Mouse (Mus musculus): ENCODE measurements around the gene Speg. TPM values are rescaled to one million over a fixed set of nuclear protein-coding genes. Genes with fewer than 3 reads are reported as not detected.
A peak's percentile ranks its signal among the peaks of the same experiment; 100 is the strongest.

Gene Speg
- polyA plus RNA-seq, 1 experiment from 2014 or later, result 20.8 TPM

GRCm38 (mm10) chr1:75399755-75400492 is 24.8 kb downstream of the Speg start:
- Histone ChIP-seq H3K36me3 (ENCODE audit: control insufficient read depth, insufficient read depth, low read length) (peaks cover 12% of the 10 kb centered on the region), H3K4me2 (ENCODE audit: low read length) (peak overlapping the region; percentile 31), H3K4me3 (ENCODE audit: low read depth, low read length) (no peak overlapping the region), H3K9me3 (replicated peaks; ENCODE audit: control insufficient read depth, low read length, poor library complexity, severe bottlenecking) (no peaks in the 10 kb centered on the region), H3K27ac (ENCODE audit: low read length) (peak overlapping the region; percentile 55; the same call in 1 of the 2 replicates), H3K9ac (ENCODE audit: low read depth, low read length) (peak overlapping the region; percentile 56; the same call in 1 of the 2 replicates), H3K4me1 (ENCODE audit: control insufficient read depth, insufficient read depth, low read length) (peaks cover 17% of the 10 kb centered on the region), H3K27me3 (ENCODE audit: control insufficient read depth, insufficient read depth, low read depth, low read length) (no peaks in the 10 kb centered on the region)
- WGBS, result 7% methylated on average over 15 of the region's 15 CpGs
- ATAC-seq, result peak; percentile 70

DNA sequence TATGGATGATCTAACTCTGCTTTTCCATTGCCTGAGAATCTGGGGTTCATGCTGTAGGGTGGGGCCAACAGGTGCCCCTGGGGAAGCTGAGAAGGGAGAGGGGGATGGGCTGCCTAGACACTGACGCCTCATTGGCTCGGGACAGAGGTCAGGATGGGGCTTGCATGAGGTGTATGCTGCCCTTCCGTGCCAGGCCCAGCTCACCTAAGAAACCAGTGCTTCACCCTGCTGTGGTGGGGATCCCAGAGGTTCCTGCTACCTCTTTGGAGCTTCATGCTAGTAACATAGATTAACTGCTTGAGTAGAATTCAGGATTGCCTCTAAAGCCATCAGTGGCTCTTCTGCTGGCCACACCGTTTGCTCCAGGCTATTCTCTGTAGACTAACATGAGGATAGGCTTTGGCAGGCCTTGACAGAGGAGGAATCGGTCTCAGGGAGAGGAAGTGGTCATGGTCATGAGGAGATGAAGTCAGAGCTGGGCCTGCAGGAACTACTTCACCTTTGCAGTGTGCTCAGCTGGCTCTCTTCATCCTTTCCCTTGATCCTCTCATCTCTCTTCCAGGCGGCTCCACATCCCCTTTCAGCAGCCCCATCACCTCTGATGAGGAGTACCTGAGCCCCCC is 25.5 kb downstream of the Speg start:
- no peak overlapping the region for H3K4me3 ChIP-seq (ENCODE audit: low read depth, low read length)
- peaks cover 17% of the 10 kb centered on the region for H3K4me1 ChIP-seq (ENCODE audit: control insufficient read depth, insufficient read depth, low read length)
- H3K4me2 ChIP-seq (ENCODE audit: low read length), result no peak overlapping the region
- no peak for ATAC-seq
- no peaks in the 10 kb centered on the region for H3K27me3 ChIP-seq (ENCODE audit: control insufficient read depth, insufficient read depth, low read depth, low read length)
- 39% methylated on average over 6 of the region's 6 CpGs for WGBS
- H3K9ac ChIP-seq (ENCODE audit: low read depth, low read length), result no peak overlapping the region
- no peaks in the 10 kb centered on the region for H3K9me3 ChIP-seq (replicated peaks; ENCODE audit: control insufficient read depth, low read length, poor library complexity, severe bottlenecking)
- H3K27ac ChIP-seq (ENCODE audit: low read length), result no peak overlapping the region
- peaks cover 16% of the 10 kb centered on the region for H3K36me3 ChIP-seq (ENCODE audit: control insufficient read depth, insufficient read depth, low read length)

GRCm38 (mm10) chr1:75405547-75405946 is 30.4 kb downstream of the Speg start:
- Histone ChIP-seq H3K9ac (ENCODE audit: low read depth, low read length) (no peak overlapping the region), H3K9me3 (replicated peaks; ENCODE audit: control insufficient read depth, low read length, poor library complexity, severe bottlenecking) (no peaks in the 10 kb centered on the region), H3K4me3 (ENCODE audit: low read depth, low read length) (no peak overlapping the region), H3K27ac (ENCODE audit: low read length) (no peak overlapping the region), H3K4me1 (ENCODE audit: control insufficient read depth, insufficient read depth, low read length) (no peaks in the 10 kb centered on the region; the same call in 1 of the 2 replicates), H3K4me2 (ENCODE audit: low read length) (no peak overlapping the region), H3K36me3 (ENCODE audit: control insufficient read depth, insufficient read depth, low read length) (peaks cover 24% of the 10 kb centered on the region), H3K27me3 (ENCODE audit: control insufficient read depth, insufficient read depth, low read depth, low read length) (no peaks in the 10 kb centered on the region)
- ATAC-seq, result no peak
- 48% methylated on average over 3 of the region's 3 CpGs for WGBS

- Histone ChIP-seq H3K4me3 (ENCODE audit: low read depth, low read length) (no peak overlapping the region), H3K9me3 (replicated peaks; ENCODE audit: control insufficient read depth, low read length, poor library complexity, severe bottlenecking) (no peaks in the 10 kb centered on the region)
Measured at GRCm38 (mm10) chr1:75406173-75406572, 31.1 kb downstream of the Speg start.

GRCm38 (mm10) chr1:75407056-75407455 is 32.0 kb downstream of the Speg start:
- H3K9me3 ChIP-seq (replicated peaks; ENCODE audit: control insufficient read depth, low read length, poor library complexity, severe bottlenecking), result no peaks in the 10 kb centered on the region
- ATAC-seq, result no peak
- H3K27ac ChIP-seq (ENCODE audit: low read length), result no peak overlapping the region

More at GRCm38 (mm10) chr1:75406173-75406572, 31.1 kb downstream of the Speg start:
- Histone ChIP-seq H3K36me3 (ENCODE audit: control insufficient read depth, insufficient read depth, low read length) (peaks cover 23% of the 10 kb centered on the region), H3K4me2 (ENCODE audit: low read length) (no peak overlapping the region), H3K9ac (ENCODE audit: low read depth, low read length) (no peak overlapping the region), H3K27ac (ENCODE audit: low read length) (no peak overlapping the region), H3K27me3 (ENCODE audit: control insufficient read depth, insufficient read depth, low read depth, low read length) (no peaks in the 10 kb centered on the region), H3K4me1 (ENCODE audit: control insufficient read depth, insufficient read depth, low read length) (no peaks in the 10 kb centered on the region)
- ATAC-seq, result no peak
- 92% methylated on average over 15 of the region's 15 CpGs for WGBS

GRCm38 (mm10) chr1:75408210-75408609 is 33.1 kb downstream of the Speg start:
- Histone ChIP-seq H3K27ac (ENCODE audit: low read length) (no peak overlapping the region), H3K4me2 (ENCODE audit: low read length) (no peak overlapping the region), H3K9ac (ENCODE audit: low read depth, low read length) (no peak overlapping the region), H3K36me3 (ENCODE audit: control insufficient read depth, insufficient read depth, low read length) (peaks cover 12% of the 10 kb centered on the region), H3K27me3 (ENCODE audit: control insufficient read depth, insufficient read depth, low read depth, low read length) (no peaks in the 10 kb centered on the region), H3K4me3 (ENCODE audit: low read depth, low read length) (no peak overlapping the region), H3K9me3 (replicated peaks; ENCODE audit: control insufficient read depth, low read length, poor library complexity, severe bottlenecking) (no peaks in the 10 kb centered on the region), H3K4me1 (ENCODE audit: control insufficient read depth, insufficient read depth, low read length) (no peaks in the 10 kb centered on the region)
- 85% methylated on average over 4 of the region's 4 CpGs for WGBS
- ATAC-seq, result no peak

More at GRCm38 (mm10) chr1:75407056-75407455, 32.0 kb downstream of the Speg start:
- Histone ChIP-seq H3K9ac (ENCODE audit: low read depth, low read length) (no peak overlapping the region), H3K4me3 (ENCODE audit: low read depth, low read length) (no peak overlapping the region), H3K36me3 (ENCODE audit: control insufficient read depth, insufficient read depth, low read length) (peaks cover 19% of the 10 kb centered on the region), H3K4me2 (ENCODE audit: low read length) (no peak overlapping the region), H3K4me1 (ENCODE audit: control insufficient read depth, insufficient read depth, low read length) (no peaks in the 10 kb centered on the region), H3K27me3 (ENCODE audit: control insufficient read depth, insufficient read depth, low read depth, low read length) (no peaks in the 10 kb centered on the region)
- 91% methylated on average over 9 of the region's 9 CpGs for WGBS

- no peak overlapping the region for H3K27ac ChIP-seq (ENCODE audit: low read length)
- no peak overlapping the region for H3K4me3 ChIP-seq (ENCODE audit: low read depth, low read length)
- no peaks in the 10 kb centered on the region for H3K9me3 ChIP-seq (replicated peaks; ENCODE audit: control insufficient read depth, low read length, poor library complexity, severe bottlenecking)
- H3K36me3 ChIP-seq (ENCODE audit: control insufficient read depth, insufficient read depth, low read length), result peaks cover 13% of the 10 kb centered on the region
- H3K4me1 ChIP-seq (ENCODE audit: control insufficient read depth, insufficient read depth, low read length), result no peaks in the 10 kb centered on the region
- H3K27me3 ChIP-seq (ENCODE audit: control insufficient read depth, insufficient read depth, low read depth, low read length), result no peaks in the 10 kb centered on the region
- ATAC-seq, result no peak
- no peak overlapping the region for H3K9ac ChIP-seq (ENCODE audit: low read depth, low read length)
- H3K4me2 ChIP-seq (ENCODE audit: low read length), result no peak overlapping the region
- WGBS, result 94% methylated on average over 7 of the region's 7 CpGs
Measured at GRCm38 (mm10) chr1:75409950-75410349, 34.9 kb downstream of the Speg start.

GRCm38 (mm10) chr1:75412196-75412595 is 37.1 kb downstream of the Speg start:
- ATAC-seq, result no peak
- Histone ChIP-seq H3K4me3 (ENCODE audit: low read depth, low read length) (no peak overlapping the region), H3K36me3 (ENCODE audit: control insufficient read depth, insufficient read depth, low read length) (peaks cover 10% of the 10 kb centered on the region), H3K4me2 (ENCODE audit: low read length) (no peak overlapping the region), H3K4me1 (ENCODE audit: control insufficient read depth, insufficient read depth, low read length) (no peaks in the 10 kb centered on the region), H3K9ac (ENCODE audit: low read depth, low read length) (no peak overlapping the region), H3K27ac (ENCODE audit: low read length) (no peak overlapping the region), H3K27me3 (ENCODE audit: control insufficient read depth, insufficient read depth, low read depth, low read length) (no peaks in the 10 kb centered on the region), H3K9me3 (replicated peaks; ENCODE audit: control insufficient read depth, low read length, poor library complexity, severe bottlenecking) (no peaks in the 10 kb centered on the region)
- 91% methylated on average over 3 of the region's 3 CpGs for WGBS

- no peaks in the 10 kb centered on the region for H3K9me3 ChIP-seq (replicated peaks; ENCODE audit: control insufficient read depth, low read length, poor library complexity, severe bottlenecking)
- no peak overlapping the region for H3K4me3 ChIP-seq (ENCODE audit: low read depth, low read length)
- H3K27ac ChIP-seq (ENCODE audit: low read length), result no peak overlapping the region
- no peaks in the 10 kb centered on the region for H3K27me3 ChIP-seq (ENCODE audit: control insufficient read depth, insufficient read depth, low read depth, low read length)
- no peak for ATAC-seq
- H3K4me1 ChIP-seq (ENCODE audit: control insufficient read depth, insufficient read depth, low read length), result no peaks in the 10 kb centered on the region
- H3K9ac ChIP-seq (ENCODE audit: low read depth, low read length), result no peak overlapping the region
- WGBS, result 56% methylated on average over 3 of the region's 3 CpGs
- H3K36me3 ChIP-seq (ENCODE audit: control insufficient read depth, insufficient read depth, low read length), result peaks cover 10% of the 10 kb centered on the region; the same call in 1 of the 2 replicates
- H3K4me2 ChIP-seq (ENCODE audit: low read length), result no peak overlapping the region
Measured at GRCm38 (mm10) chr1:75413749-75414148, 38.7 kb downstream of the Speg start.
